Mouse (Mus musculus): ENCODE measurements around the gene Zfp949. TPM values are rescaled to one million over a fixed set of nuclear protein-coding genes. Genes with fewer than 3 reads are reported as not detected.
"Not testable (repeated sequence)": the region's sequence is repeated elsewhere in the genome, so short reads cannot be mapped to it uniquely, and the experiment has no call there.

Zfp949 gene
- polyA plus RNA-seq, 1 experiment, result 2.0 TPM

DNA sequence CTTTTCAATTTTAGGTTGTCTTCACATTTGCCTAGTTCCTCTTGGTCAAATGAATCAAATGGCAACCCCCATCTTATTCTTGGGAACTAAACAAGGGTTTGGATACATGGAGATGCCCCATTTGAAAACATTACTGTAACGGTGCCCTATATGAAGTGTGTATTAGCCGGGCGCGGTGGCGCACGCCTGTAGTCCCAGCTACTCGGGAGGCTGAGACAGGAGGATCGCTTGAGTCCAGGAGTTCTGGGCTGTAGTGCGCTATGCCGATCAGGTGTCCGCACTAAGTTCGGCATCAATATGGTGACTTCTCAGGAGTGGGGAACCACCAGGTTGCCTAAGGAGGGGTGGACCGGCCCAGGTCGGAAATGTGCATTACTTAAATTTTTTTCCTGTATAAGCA is 5.3 kb downstream of the Zfp949 start:
- H3K27me3 ChIP-seq (ENCODE audit: control insufficient read depth, insufficient read depth, low read length), result no peaks in the 10 kb centered on the region
- no peak overlapping the region for H3K27ac ChIP-seq (ENCODE audit: insufficient read depth, low read depth, low read length)
- TF ChIP-seq POLR2A (IDR thresholded peaks at IDR 0.05; ENCODE audit: low read depth, low read length), result no peak
- no peak for TF ChIP-seq CTCF (IDR thresholded peaks at IDR 0.05; ENCODE audit: extremely low read depth, insufficient read length, insufficient replicate concordance, low read depth, low read length)
- H3K4me3 ChIP-seq (ENCODE audit: low read depth, low read length), result no peak overlapping the region
- 97% methylated on average over 14 of the region's 14 CpGs for WGBS
- H3K4me1 ChIP-seq (ENCODE audit: control insufficient read depth, insufficient read depth, insufficient read length, low read length), result peaks cover 2% of the 10 kb centered on the region; the same call in 1 of the 2 replicates
- H3K36me3 ChIP-seq (ENCODE audit: control insufficient read depth, insufficient read depth, low read length), result peaks cover 16% of the 10 kb centered on the region

DNA sequence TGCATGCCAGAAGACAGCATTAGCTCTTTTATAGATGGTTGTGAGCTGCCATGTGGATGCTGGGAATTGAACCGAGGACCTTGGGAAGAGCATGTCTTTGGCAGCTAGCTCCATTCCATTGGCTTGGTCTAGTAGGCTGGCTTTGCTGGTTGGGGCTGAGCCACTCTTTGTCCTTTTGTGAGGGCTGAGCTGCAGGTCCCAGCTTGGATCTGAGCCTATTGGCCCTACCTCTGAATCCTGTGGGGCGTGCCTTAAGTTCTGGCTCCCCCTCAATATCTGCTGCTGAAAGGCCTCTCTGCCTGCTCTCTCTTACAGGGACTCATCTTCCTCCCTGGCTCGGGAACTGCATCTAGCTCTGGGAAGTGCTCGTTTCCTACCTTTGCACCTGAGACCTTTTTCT is 10.3 kb downstream of the Zfp949 start:
- Histone ChIP-seq H3K4me1 (ENCODE audit: control insufficient read depth, insufficient read depth, insufficient read length, low read length) (no peaks in the 10 kb centered on the region), H3K27me3 (ENCODE audit: control insufficient read depth, insufficient read depth, low read length) (no peaks in the 10 kb centered on the region), H3K27ac (ENCODE audit: insufficient read depth, low read depth, low read length) (no peak overlapping the region), H3K36me3 (ENCODE audit: control insufficient read depth, insufficient read depth, low read length) (peaks cover 30% of the 10 kb centered on the region), H3K4me3 (ENCODE audit: low read depth, low read length) (no peak overlapping the region)
- no peak for TF ChIP-seq POLR2A (IDR thresholded peaks at IDR 0.05; ENCODE audit: low read depth, low read length)
- no peak for TF ChIP-seq CTCF (IDR thresholded peaks at IDR 0.05; ENCODE audit: extremely low read depth, insufficient read length, insufficient replicate concordance, low read depth, low read length)
- 91% methylated on average over 4 of the region's 4 CpGs for WGBS

GRCm38 (mm10) chr9:88561476-88561875 is 13.7 kb downstream of the Zfp949 start:
- H3K27me3 ChIP-seq (ENCODE audit: control insufficient read depth, insufficient read depth, low read length); H3K4me3 ChIP-seq (ENCODE audit: low read depth, low read length); H3K4me1 ChIP-seq (ENCODE audit: control insufficient read depth, insufficient read depth, insufficient read length, low read length); H3K27ac ChIP-seq (ENCODE audit: insufficient read depth, low read depth, low read length): not testable (repeated sequence)
- 99% methylated on average over 2 of the region's 2 CpGs for WGBS
- peaks cover 28% of the 10 kb centered on the region for H3K36me3 ChIP-seq (ENCODE audit: control insufficient read depth, insufficient read depth, low read length)

DNA sequence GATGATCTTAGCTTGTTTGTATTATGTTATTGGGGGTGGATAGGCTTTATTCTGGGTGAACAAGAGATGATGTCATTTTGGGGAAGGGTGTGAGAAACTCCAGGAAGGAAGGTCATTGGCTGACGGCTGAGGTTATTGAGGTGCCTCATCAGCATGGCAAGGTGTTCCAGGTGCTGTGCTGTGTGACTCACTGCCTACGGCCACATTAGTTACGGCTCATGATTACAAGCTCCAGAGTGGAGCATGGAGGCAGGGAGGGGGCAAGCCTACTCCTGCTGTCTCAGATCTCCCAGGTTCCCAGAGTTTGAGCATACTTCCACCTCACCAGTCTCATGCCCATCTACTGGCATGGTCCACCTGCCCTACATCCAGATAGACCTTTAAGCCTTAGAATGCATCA is 22.7 kb downstream of the Zfp949 start:
- not testable (repeated sequence) for H3K4me1 ChIP-seq (ENCODE audit: control insufficient read depth, insufficient read depth, insufficient read length, low read length); H3K27me3 ChIP-seq (ENCODE audit: control insufficient read depth, insufficient read depth, low read length); H3K4me3 ChIP-seq (ENCODE audit: low read depth, low read length); H3K27ac ChIP-seq (ENCODE audit: insufficient read depth, low read depth, low read length)
- WGBS, result 95% methylated on average over 3 of the region's 3 CpGs
- H3K36me3 ChIP-seq (ENCODE audit: control insufficient read depth, insufficient read depth, low read length), result peaks cover 31% of the 10 kb centered on the region

DNA sequence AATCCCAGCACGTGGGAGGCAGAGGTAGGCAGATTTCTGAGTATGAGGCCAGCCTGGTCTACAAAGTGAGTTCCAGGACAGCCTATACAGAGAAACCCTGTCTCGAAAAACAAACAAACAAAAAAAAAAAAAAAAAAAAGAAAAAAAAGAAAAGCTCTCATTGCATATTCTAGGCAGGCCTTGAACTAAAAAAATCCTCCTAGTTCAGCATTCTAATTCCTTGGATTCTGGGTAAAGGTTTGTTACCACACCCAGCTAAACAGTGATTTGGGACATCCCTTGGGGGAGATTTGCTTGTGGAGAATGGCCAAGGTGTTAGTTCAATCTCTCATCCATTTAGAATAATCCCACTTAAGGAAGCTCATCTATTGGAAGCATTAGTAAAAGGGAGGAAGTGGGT is 32.8 kb downstream of the Zfp949 start, which contains the start of gene Trim43a:
Gene Trim43a (plus strand): TSS at position 301 of the 400 bp plus-strand sequence.
- H3K4me1 ChIP-seq (ENCODE audit: control insufficient read depth, insufficient read depth, insufficient read length, low read length); H3K27me3 ChIP-seq (ENCODE audit: control insufficient read depth, insufficient read depth, low read length); H3K4me3 ChIP-seq (ENCODE audit: low read depth, low read length); H3K36me3 ChIP-seq (ENCODE audit: control insufficient read depth, insufficient read depth, low read length); H3K27ac ChIP-seq (ENCODE audit: insufficient read depth, low read depth, low read length): not testable (repeated sequence)
- WGBS, result 64% methylated on average over 2 of the region's 2 CpGs

DNA sequence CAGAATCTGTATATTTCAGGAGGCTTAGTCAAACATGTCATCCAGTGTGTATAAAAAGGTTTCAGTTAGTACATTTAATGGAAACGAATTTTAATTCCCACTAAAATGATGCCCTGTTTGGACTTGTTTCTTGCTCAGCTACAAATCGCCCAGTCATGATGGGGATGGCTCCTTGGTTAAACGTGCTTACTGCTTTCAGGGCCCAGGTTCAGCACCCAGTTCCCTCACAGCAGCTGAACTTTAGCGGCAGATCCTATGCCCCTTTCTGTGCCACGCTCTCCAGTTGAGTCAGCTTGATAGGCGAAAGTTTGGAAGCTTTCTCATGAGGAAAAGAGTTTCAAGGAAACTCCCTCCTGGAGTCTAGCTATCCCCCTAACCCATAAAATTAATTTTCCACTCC is 45.9 kb downstream of the Zfp949 start:
- WGBS, result 59% methylated on average over 6 of the region's 6 CpGs
- not testable (repeated sequence) for H3K36me3 ChIP-seq (ENCODE audit: control insufficient read depth, insufficient read depth, low read length); H3K4me3 ChIP-seq (ENCODE audit: low read depth, low read length)

GRCm38 (mm10) chr9:88599206-88600162 is 51.7 kb downstream of the Zfp949 start:
- under 1% methylated on average over 47 of the region's 50 CpGs for WGBS

More for the DNA sequence above, 45.9 kb downstream of the Zfp949 start:
- not testable (repeated sequence) for H3K27me3 ChIP-seq (ENCODE audit: control insufficient read depth, insufficient read depth, low read length); H3K27ac ChIP-seq (ENCODE audit: insufficient read depth, low read depth, low read length); H3K4me1 ChIP-seq (ENCODE audit: control insufficient read depth, insufficient read depth, insufficient read length, low read length)

More at GRCm38 (mm10) chr9:88599206-88600162, 51.7 kb downstream of the Zfp949 start:
- H3K27me3 ChIP-seq (ENCODE audit: control insufficient read depth, insufficient read depth, low read length); H3K36me3 ChIP-seq (ENCODE audit: control insufficient read depth, insufficient read depth, low read length); H3K27ac ChIP-seq (ENCODE audit: insufficient read depth, low read depth, low read length); H3K4me1 ChIP-seq (ENCODE audit: control insufficient read depth, insufficient read depth, insufficient read length, low read length): not testable (repeated sequence)
- H3K4me3 ChIP-seq (ENCODE audit: low read depth, low read length), result peak overlapping the region; percentile 56

Other genes with a start within 250 kb of the Zfp949 start
- 17.8 and 33.5 TPM in 2 replicates for gene Nt5e, start 220.8 kb upstream of the Zfp949 start, polyA plus RNA-seq (2012; rRNA removed)
- gene Snx14, start 109.1 kb upstream of the Zfp949 start, polyA plus RNA-seq (2012; rRNA removed), result 4.1 and 7.1 TPM in 2 replicates
- gene Gm20537, start 91.4 kb upstream of the Zfp949 start, polyA plus RNA-seq (2012; rRNA removed), result 0.38 and 0.87 TPM in 2 replicates
- 1.3 and 2.6 TPM in 2 replicates for gene Syncrip, start 65.4 kb upstream of the Zfp949 start, polyA plus RNA-seq (2012; rRNA removed)
- not detected in 2 replicates for gene Trim43a, start 32.9 kb downstream of the Zfp949 start, polyA plus RNA-seq (2012; rRNA removed)
- 5.5 and 6.4 TPM in 2 replicates for gene Mthfsl, start 172.3 kb downstream of the Zfp949 start, polyA plus RNA-seq (2012; rRNA removed)
- gene Bcl2a1d, start 183.9 kb downstream of the Zfp949 start, polyA plus RNA-seq (2012; rRNA removed), result 0.94 and 1.1 TPM in 2 replicates